Mouse (Mus musculus) midbrain, postnatal 0 days (tissue): ENCODE data around the gene Fosl1. TPM values are rescaled to one million over a fixed set of nuclear protein-coding genes. Genes with fewer than 3 reads are reported as not detected.

Experiments
- ATAC-seq: fragments of 200-750 bp; cut with Nextera tagmentation; 2 replicates; pipeline ENCODE4 v1.8.0; 2017; ENCODE audit warnings: moderate number of reproducible peaks, mild to moderate bottlenecking, moderate TSS enrichment, moderate library complexity; ENCODE audit not compliant: low FRiP score
- DNase-seq: peaks from one replicate; pipeline ENCODE4 v3.0.0-alpha.2; 2015; ENCODE audit warnings: low spot score
- H3K27ac ChIP-seq: fragments of 300-500 bp; sonication (generic); 2 replicates; pipeline ENCODE4 v1.5.1; 2014; ENCODE audit warnings: low read depth, mild to moderate bottlenecking, low read length, mixed read lengths
- H3K27me3 ChIP-seq: fragments of 300-500 bp; sonication (generic); 2 replicates; pipeline ENCODE4 v1.6.1; 2014; ENCODE audit warnings: low read length, control low read depth, mixed read lengths; ENCODE audit not compliant: insufficient read depth
- H3K36me3 ChIP-seq: fragments of 300-500 bp; sonication (generic); 2 replicates; pipeline ENCODE4 v1.6.1; 2014; ENCODE audit warnings: low read length, control low read depth, mixed read lengths; ENCODE audit not compliant: insufficient read depth
- H3K4me1 ChIP-seq: fragments of 300-500 bp; sonication (generic); 2 replicates; pipeline ENCODE4 v1.6.1; 2014; ENCODE audit warnings: mild to moderate bottlenecking, control low read depth, antibody characterized with exemption, low read length, mixed read lengths; ENCODE audit not compliant: insufficient read depth
- H3K4me2 ChIP-seq: fragments of 300-500 bp; sonication (generic); 2 replicates; pipeline ENCODE4 v1.6.1; 2014; ENCODE audit warnings: low read depth, mild to moderate bottlenecking, low read length, mixed read lengths; ENCODE audit not compliant: poor library complexity, severe bottlenecking
- H3K4me3 ChIP-seq: fragments of 300-500 bp; sonication (generic); 2 replicates; pipeline ENCODE4 v1.5.1; 2014; ENCODE audit warnings: low read depth, mild to moderate bottlenecking, low read length, moderate library complexity
- H3K9ac ChIP-seq: fragments of 300-500 bp; sonication (generic); replicated peaks from 2 replicates; pipeline ENCODE4 v1.6.1; 2014; ENCODE audit warnings: mild to moderate bottlenecking, low read length, moderate library complexity, mixed read lengths; ENCODE audit not compliant: poor library complexity, severe bottlenecking
- H3K9me3 ChIP-seq: fragments of 300-500 bp; sonication (generic); 2 replicates; pipeline ENCODE4 v1.6.1; 2016; ENCODE audit warnings: low read length, control low read depth
- CTCF ChIP-seq: IDR thresholded peaks from 2 replicates; pipeline ENCODE4 v1.5.1; 2016; ENCODE audit warnings: antibody characterized with exemption, mild to moderate bottlenecking
- WGBS: fragments of 180-500 bp; shearing (Covaris S2); extraction: QIAGEN DNeasy Blood & Tissue Kit; methylation state at CpG from one replicate; pipeline ENCODE4 v1.1.7; 2014; 5-methylcytosine and 5-hydroxymethylcytosine counted together
- polyA plus RNA-seq: library from polyadenylated mRNA; unstranded; fragments of >200 nt; fragmentation: Nextera tagmentation; extraction: Ambion mirVana; gene quantifications from 2 replicates; pipeline ENCODE4 v1.2.1, GENCODE M21; 2015
- total RNA-seq: library from RNA; depleted of rRNA; stranded (reverse); fragments of >200 nt; gene quantifications from 2 replicates; pipeline ENCODE4 v1.2.3, GENCODE M21; 2014

Gene Fosl1
- total and polyA plus RNA-seq, 2 experiments from 2014 or later: 0.11 TPM; not detected in 1

- ATAC-seq: peak; percentile 73
- peak within 1 kb of the TSS; percentile 77 for H3K9ac ChIP-seq
These were observed 13.1 kb downstream of the Fosl1 start, which contains the start of gene Fibp for GRCm38 (mm10) chr19:5460465-5460911. Gene Fibp (plus strand): TSS chr19:5460615.

GRCm38 (mm10) chr19:5461411-5461810 lies 14.1 kb downstream of the Fosl1 start:
- Histone ChIP-seq H3K27ac (no peak overlapping the region), H3K4me3 (peak overlapping the region; percentile 74), H3K36me3 (peaks cover 25% of the 10 kb centered on the region), H3K4me2 (peak overlapping the region; percentile 94), H3K27me3 (no peaks in the 10 kb centered on the region), H3K4me1 (peaks cover 5% of the 10 kb centered on the region), H3K9me3 (no peaks in the 10 kb centered on the region), H3K9ac (peak overlapping the region; percentile 77)
- DNase-seq (no peak), ATAC-seq (no peak)
- TF ChIP-seq CTCF: no peak
- WGBS: 86% methylated on average over 6 of the region's 6 CpGs

More at GRCm38 (mm10) chr19:5460465-5460911, 13.1 kb downstream of the Fosl1 start, which contains the start of gene Fibp:
- Histone ChIP-seq H3K4me3 (peak within 1 kb of the TSS; percentile 74), H3K4me2 (peak within 1 kb of the TSS; percentile 94), H3K4me1 (peaks cover 13% of the 10 kb centered on the region), H3K36me3 (peaks cover 16% of the 10 kb centered on the region), H3K27ac (peak within 1 kb of the TSS; percentile 76), H3K27me3 (no peaks in the 10 kb centered on the region), H3K9me3 (no peaks in the 10 kb centered on the region)
- no peak for TF ChIP-seq CTCF
- under 1% methylated on average over 32 of the region's 32 CpGs for WGBS
- DNase-seq: peak; percentile 95

GRCm38 (mm10) chr19:5463212-5463611 lies 15.9 kb downstream of the Fosl1 start:
- DNase-seq: no peak
- no peak for TF ChIP-seq CTCF
- H3K36me3 ChIP-seq: peaks cover 36% of the 10 kb centered on the region
- WGBS: 94% methylated on average over 9 of the region's 9 CpGs
- no peak overlapping the region for H3K27ac ChIP-seq
- H3K4me3 ChIP-seq: no peak overlapping the region
- H3K4me2 ChIP-seq: no peak overlapping the region
- peaks cover 5% of the 10 kb centered on the region; the same call in 1 of the 2 replicates for H3K4me1 ChIP-seq
- H3K27me3 ChIP-seq: no peaks in the 10 kb centered on the region
- no peak overlapping the region for H3K9ac ChIP-seq
- no peak for ATAC-seq
- H3K9me3 ChIP-seq: no peaks in the 10 kb centered on the region

GRCm38 (mm10) chr19:5463791-5464562 lies 16.6 kb downstream of the Fosl1 start:
- peak overlapping the region; percentile 62 for H3K27ac ChIP-seq
- DNase-seq (peak; percentile 82), ATAC-seq (peak; percentile 45)
- no peaks in the 10 kb centered on the region for H3K9me3 ChIP-seq
- peak overlapping the region; percentile 21; the same call in 1 of the 2 replicates for H3K4me3 ChIP-seq
- H3K36me3 ChIP-seq: peaks cover 36% of the 10 kb centered on the region
- H3K4me2 ChIP-seq: peak overlapping the region; percentile 43
- peak; percentile 94 for TF ChIP-seq CTCF
- peaks cover 5% of the 10 kb centered on the region; the same call in 1 of the 2 replicates for H3K4me1 ChIP-seq
- H3K9ac ChIP-seq: peak overlapping the region; percentile 39
- 31% methylated on average over 15 of the region's 15 CpGs for WGBS
- H3K27me3 ChIP-seq: no peaks in the 10 kb centered on the region

GRCm38 (mm10) chr19:5465037-5465436 lies 17.7 kb downstream of the Fosl1 start:
- H3K4me2 ChIP-seq: no peak overlapping the region
- peaks cover 5% of the 10 kb centered on the region; the same call in 1 of the 2 replicates for H3K4me1 ChIP-seq
- H3K4me3 ChIP-seq: no peak overlapping the region
- TF ChIP-seq CTCF: no peak
- H3K9ac ChIP-seq: no peak overlapping the region
- H3K27ac ChIP-seq: no peak overlapping the region
- H3K36me3 ChIP-seq: peaks cover 36% of the 10 kb centered on the region
- DNase-seq (no peak), ATAC-seq (no peak)
- 94% methylated on average over 8 of the region's 8 CpGs for WGBS
- H3K9me3 ChIP-seq: no peaks in the 10 kb centered on the region
- no peaks in the 10 kb centered on the region for H3K27me3 ChIP-seq

GRCm38 (mm10) chr19:5466916-5467500 lies 19.7 kb downstream of the Fosl1 start:
- Histone ChIP-seq H3K9ac (no peak overlapping the region), H3K4me3 (no peak overlapping the region), H3K4me2 (no peak overlapping the region), H3K9me3 (no peaks in the 10 kb centered on the region), H3K36me3 (peaks cover 36% of the 10 kb centered on the region), H3K4me1 (no peaks in the 10 kb centered on the region), H3K27me3 (no peaks in the 10 kb centered on the region), H3K27ac (no peak overlapping the region)
- TF ChIP-seq CTCF: no peak
- ATAC-seq: no peak
- 94% methylated on average over 6 of the region's 6 CpGs for WGBS
- DNase-seq: no peak
